Comparison of ENCODE assay signal across 8 mouse cellular contexts in genomic region chr11:57011691-57012039, GRCm38 (mm10). TPM values are rescaled to one million over a fixed set of nuclear protein-coding genes. Genes with fewer than 3 reads are reported as not detected.
DNase-seq lines count a peak whose midpoint lies in the region; ATAC-seq lines count a peak whose summit lies in the region.

No protein-coding gene starts in this region.

- H3K4me2 ChIP-seq in heart, embryonic 11.5 days = peak overlapping the region; percentile 64
- H3K4me2 ChIP-seq in forebrain, embryonic 12.5 days = peak overlapping the region; percentile 49
- peak overlapping the region; percentile 41 for H3K4me2 ChIP-seq in intestine, embryonic 15.5 days (replicated peaks)
- peak overlapping the region; percentile 30 for H3K4me2 ChIP-seq in limb, embryonic 15.5 days

- H3K27ac ChIP-seq in heart, embryonic 11.5 days (ENCODE audit: low read depth, low read length) = no peak overlapping the region
- H3K27ac ChIP-seq in forebrain, embryonic 12.5 days = peak overlapping the region; percentile 42; the same call in 1 of the 2 replicates
- H3K27ac ChIP-seq in intestine, embryonic 15.5 days = no peak overlapping the region
- no peak overlapping the region for H3K27ac ChIP-seq in limb, embryonic 15.5 days

- H3K9me3 ChIP-seq in heart, embryonic 11.5 days (replicated peaks; ENCODE audit: control insufficient read depth, low read length) = no peaks in the 10 kb centered on the region
- no peaks in the 10 kb centered on the region for H3K9me3 ChIP-seq in forebrain, embryonic 12.5 days
- H3K9me3 ChIP-seq in intestine, embryonic 15.5 days = no peaks in the 10 kb centered on the region
- no peaks in the 10 kb centered on the region for H3K9me3 ChIP-seq in limb, embryonic 15.5 days

- H3K36me3 ChIP-seq in heart, embryonic 11.5 days (ENCODE audit: control insufficient read depth, insufficient read depth, low read length) = no peaks in the 10 kb centered on the region
- H3K36me3 ChIP-seq in forebrain, embryonic 12.5 days (replicated peaks) = no peaks in the 10 kb centered on the region
- H3K36me3 ChIP-seq in intestine, embryonic 15.5 days = no peaks in the 10 kb centered on the region
- H3K36me3 ChIP-seq in limb, embryonic 15.5 days = no peaks in the 10 kb centered on the region

- H3K4me3 ChIP-seq in heart, embryonic 11.5 days (ENCODE audit: low read depth, low read length) = peak overlapping the region; percentile 34
- H3K4me3 ChIP-seq in forebrain, embryonic 12.5 days (replicated peaks) = peak overlapping the region; percentile 36
- peak overlapping the region; percentile 16; the same call in 1 of the 2 replicates for H3K4me3 ChIP-seq in intestine, embryonic 15.5 days (replicated peaks)
- no peak overlapping the region for H3K4me3 ChIP-seq in limb, embryonic 15.5 days

- WGBS in heart, embryonic 11.5 days (ENCODE audit: insufficient replicate concordance) = 6% methylated on average over 11 of the region's 11 CpGs
- WGBS in forebrain, embryonic 12.5 days = 1% methylated on average over 10 of the region's 11 CpGs
- WGBS in intestine, embryonic 15.5 days = 4% methylated on average over 11 of the region's 11 CpGs
- 3% methylated on average over 10 of the region's 11 CpGs for WGBS in limb, embryonic 15.5 days

- no peak overlapping the region for H3K9ac ChIP-seq in heart, embryonic 11.5 days (ENCODE audit: low read depth, low read length)
- peak overlapping the region; percentile 48 for H3K9ac ChIP-seq in forebrain, embryonic 12.5 days
- no peak overlapping the region for H3K9ac ChIP-seq in intestine, embryonic 15.5 days
- no peak overlapping the region for H3K9ac ChIP-seq in limb, embryonic 15.5 days

- peaks cover 8% of the 10 kb centered on the region; the same call in 1 of the 2 replicates for H3K27me3 ChIP-seq in heart, embryonic 11.5 days (ENCODE audit: control insufficient read depth, insufficient read depth, low read length)
- peaks cover 29% of the 10 kb centered on the region for H3K27me3 ChIP-seq in forebrain, embryonic 12.5 days
- H3K27me3 ChIP-seq in intestine, embryonic 15.5 days (replicated peaks) = no peaks in the 10 kb centered on the region
- peaks cover 19% of the 10 kb centered on the region; the same call in 1 of the 2 replicates for H3K27me3 ChIP-seq in limb, embryonic 15.5 days

- ATAC-seq in heart, embryonic 11.5 days (replicated peaks; ENCODE audit: insufficient number of reproducible peaks, low FRiP score, low TSS enrichment) = no peak
- ATAC-seq in forebrain, embryonic 12.5 days (ENCODE audit: low FRiP score) = peak; percentile 75; the same call in 1 of the 2 replicates
- no peak for ATAC-seq in intestine, embryonic 15.5 days
- ATAC-seq in limb, embryonic 15.5 days (ENCODE audit: insufficient number of reproducible peaks, low FRiP score, low TSS enrichment, low read depth) = no peak

- peaks cover 8% of the 10 kb centered on the region for H3K4me1 ChIP-seq in heart, embryonic 11.5 days (ENCODE audit: control insufficient read depth, insufficient read depth, low read length)
- H3K4me1 ChIP-seq in forebrain, embryonic 12.5 days = peaks cover 19% of the 10 kb centered on the region
- no peaks in the 10 kb centered on the region for H3K4me1 ChIP-seq in intestine, embryonic 15.5 days (replicated peaks)
- H3K4me1 ChIP-seq in limb, embryonic 15.5 days = no peaks in the 10 kb centered on the region

- no peak for DNase-seq in heart, adult 9 months (ENCODE audit: low spot score in 2 of 2)
- DNase-seq in right cerebral cortex, postnatal 36 days (ENCODE audit: low spot score in 2 of 2) = peak; percentile 55 to 75
- no peak for DNase-seq in adrenal gland, postnatal 10 days
- DNase-seq in spleen, postnatal 36 days (ENCODE audit: low spot score in 2 of 2) = no peak

RNA-seq across cellular contexts. Expression of gene Gria1, which starts 0.5 kb away (rescaled TPM):
- 1.1 and 1.4 TPM in 2 replicates for polyA plus RNA-seq in heart, embryonic 11.5 days (2014; fragmentation: Nextera tagmentation; extraction: Ambion mirVana)
- 9.6 and 9.7 TPM in 2 replicates for polyA plus RNA-seq in forebrain, embryonic 12.5 days (2016; fragmentation: Nextera tagmentation; extraction: Ambion mirVana)
- polyA plus RNA-seq in intestine, embryonic 15.5 days (2015; fragmentation: Nextera tagmentation; extraction: Ambion mirVana) = 1.3 and 1.6 TPM in 2 replicates
- 1.3 and 1.7 TPM in 2 replicates for polyA plus RNA-seq in limb, embryonic 15.5 days (2015; fragmentation: Nextera tagmentation; extraction: Ambion mirVana)
- total RNA-seq in adrenal gland, postnatal 10 days (2021) = 1 to 10 TPM; 1.4 to 2.4 TPM

Comparison
In these comparisons a context has a peak if more than half of its experiments do, and no peak if none do; other contexts are left out.
1. DNase-seq: peak in right cerebral cortex, postnatal 36 days (2 of 2); none in heart, adult 9 months (0 of 2), adrenal gland, postnatal 10 days (single experiment) and spleen, postnatal 36 days (0 of 2).
2. Peak in every context shown above with its lines, with median percentiles within 50 percentile points of each other: H3K4me2 ChIP-seq.